Mouse (Mus musculus): ENCODE measurements at regions not wholly inside any gene's neighbourhood (a gene's known extent, or its start where the extent isn't known, plus 50 kb on each side); places are given as distances from the start of the nearest gene placed in this dataset.
"Not testable (repeated sequence)": the region's sequence is repeated elsewhere in the genome, so short reads cannot be mapped to it uniquely, and the experiment has no call there.

GRCm38 (mm10) chr3:147683730-147684129 is 831.6 kb downstream of the Ttll7 start:
- TF ChIP-seq CTCF (IDR thresholded peaks at IDR 0.05; ENCODE audit: borderline replicate concordance, insufficient read depth, low read depth, low read length) (no peak), POLR2A (IDR thresholded peaks at IDR 0.05; ENCODE audit: borderline replicate concordance, insufficient read depth, low read length) (no peak)
- H3K4me3 ChIP-seq (replicated peaks; ENCODE audit: insufficient read depth, low read depth, low read length), result no peak overlapping the region
- no peak for DNase-seq
- H3K27me3 ChIP-seq (ENCODE audit: control insufficient read depth, insufficient read depth, low read length), result no peaks in the 10 kb centered on the region
- H3K4me1 ChIP-seq (ENCODE audit: control insufficient read depth, insufficient read depth, low read length), result no peaks in the 10 kb centered on the region
- H3K27ac ChIP-seq (ENCODE audit: insufficient read depth, low read length), result no peak overlapping the region
- WGBS, result 95% methylated on average over 2 of the region's 2 CpGs

DNA sequence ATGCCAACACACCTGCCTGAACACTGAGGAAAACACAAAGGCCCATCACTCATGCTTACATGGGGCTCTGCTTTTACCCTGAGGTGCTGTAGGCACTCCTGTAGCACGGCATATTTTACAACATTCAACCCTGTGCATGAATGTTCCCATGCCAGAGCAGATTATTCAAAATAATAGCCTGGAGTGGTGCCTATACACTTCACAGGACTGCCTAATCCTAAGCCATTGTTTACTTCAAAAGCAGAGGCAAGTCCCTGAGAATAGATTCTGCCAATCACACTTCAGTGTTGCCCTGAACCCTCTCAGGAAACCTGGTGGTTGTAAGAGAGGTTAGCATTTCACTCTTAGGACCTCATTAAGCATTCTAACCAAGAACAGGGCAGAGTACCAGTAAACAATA is 828.1 kb downstream of the Ttll7 start:
- H3K27me3 ChIP-seq (ENCODE audit: control insufficient read depth, insufficient read depth, low read length), result no peaks in the 10 kb centered on the region
- no peak overlapping the region for H3K4me3 ChIP-seq (replicated peaks; ENCODE audit: insufficient read depth, low read depth, low read length)
- TF ChIP-seq POLR2A (IDR thresholded peaks at IDR 0.05; ENCODE audit: borderline replicate concordance, insufficient read depth, low read length), result no peak
- H3K27ac ChIP-seq (ENCODE audit: insufficient read depth, low read length), result no peak overlapping the region
- no peak for DNase-seq
- WGBS, result 20% methylated on average over 1 of the region's 1 CpGs
- H3K4me1 ChIP-seq (ENCODE audit: control insufficient read depth, insufficient read depth, low read length), result no peaks in the 10 kb centered on the region

- TF ChIP-seq CTCF (IDR thresholded peaks at IDR 0.05; ENCODE audit: borderline replicate concordance, insufficient read depth, low read depth, low read length) (no peak), POLR2A (IDR thresholded peaks at IDR 0.05; ENCODE audit: borderline replicate concordance, insufficient read depth, low read length) (no peak)
- 84% methylated on average over 3 of the region's 3 CpGs for WGBS
Measured at GRCm38 (mm10) chr3:147662572-147662971, 810.4 kb downstream of the Ttll7 start.

DNA sequence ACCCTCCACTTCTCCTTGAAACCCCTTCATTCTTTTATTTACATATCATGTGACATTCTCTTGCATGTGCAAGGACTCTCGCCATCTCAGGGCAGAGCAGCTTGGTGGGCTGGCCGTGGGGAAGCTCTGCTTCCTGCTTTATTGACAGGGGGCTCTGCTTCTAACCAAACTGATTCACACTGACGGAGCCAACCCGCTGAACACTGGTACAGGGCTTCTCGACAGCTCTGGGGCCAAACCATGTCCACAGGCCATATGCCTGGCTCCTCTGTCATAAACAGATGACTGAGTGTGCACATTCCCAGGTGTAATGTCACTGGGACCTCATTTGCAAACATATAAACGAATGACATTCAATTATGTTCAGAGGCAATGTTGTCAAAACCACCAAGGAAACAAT is 800.7 kb downstream of the Ttll7 start:
- H3K27ac ChIP-seq (ENCODE audit: insufficient read depth, low read length), result no peak overlapping the region
- H3K27me3 ChIP-seq (ENCODE audit: control insufficient read depth, insufficient read depth, low read length), result no peaks in the 10 kb centered on the region
- TF ChIP-seq CTCF (IDR thresholded peaks at IDR 0.05; ENCODE audit: borderline replicate concordance, insufficient read depth, low read depth, low read length) (no peak), POLR2A (IDR thresholded peaks at IDR 0.05; ENCODE audit: borderline replicate concordance, insufficient read depth, low read length) (no peak)
- whole genome bisulfite sequencing, result 15% methylated on average over 6 of the region's 6 CpGs
- H3K4me3 ChIP-seq (replicated peaks; ENCODE audit: insufficient read depth, low read depth, low read length), result no peak overlapping the region
- H3K4me1 ChIP-seq (ENCODE audit: control insufficient read depth, insufficient read depth, low read length), result no peaks in the 10 kb centered on the region
- DNase-seq, result no peak

More at GRCm38 (mm10) chr3:147662572-147662971, 810.4 kb downstream of the Ttll7 start:
- Histone ChIP-seq H3K27me3 (ENCODE audit: control insufficient read depth, insufficient read depth, low read length) (no peaks in the 10 kb centered on the region), H3K27ac (ENCODE audit: insufficient read depth, low read length) (no peak overlapping the region), H3K4me3 (replicated peaks; ENCODE audit: insufficient read depth, low read depth, low read length) (no peak overlapping the region), H3K4me1 (ENCODE audit: control insufficient read depth, insufficient read depth, low read length) (no peaks in the 10 kb centered on the region)
- no peak for DNase-seq

DNA sequence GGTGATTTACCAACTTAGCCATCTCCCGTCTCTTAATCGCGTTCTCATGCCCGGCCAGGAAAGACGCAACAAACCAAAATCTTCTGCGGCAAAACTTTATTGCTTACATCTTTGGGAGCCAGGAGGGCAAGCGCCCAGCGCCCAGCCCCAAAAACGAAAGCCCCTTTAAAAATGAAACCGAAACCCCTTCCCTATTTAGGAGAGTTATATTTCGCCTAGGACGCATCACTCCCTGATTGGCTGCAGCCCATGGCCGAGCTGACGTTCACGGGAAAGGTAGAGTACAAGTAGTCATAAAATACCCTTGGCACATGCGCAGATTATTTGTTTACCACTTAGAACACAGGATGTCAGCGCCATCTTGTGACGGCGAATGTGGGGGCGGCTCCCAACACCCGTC is 783.3 kb downstream of the Ttll7 start:
- H3K27ac ChIP-seq (ENCODE audit: insufficient read depth, low read length); DNase-seq; H3K4me3 ChIP-seq (replicated peaks; ENCODE audit: insufficient read depth, low read depth, low read length); H3K27me3 ChIP-seq (ENCODE audit: control insufficient read depth, insufficient read depth, low read length); H3K4me1 ChIP-seq (ENCODE audit: control insufficient read depth, insufficient read depth, low read length): not testable (repeated sequence)
- 94% methylated on average over 21 of the region's 21 CpGs for WGBS

GRCm38 (mm10) chr3:147631151-147631550 is 779.0 kb downstream of the Ttll7 start:
- Histone ChIP-seq H3K4me1 (ENCODE audit: control insufficient read depth, insufficient read depth, low read length) (no peaks in the 10 kb centered on the region), H3K4me3 (replicated peaks; ENCODE audit: insufficient read depth, low read depth, low read length) (no peak overlapping the region), H3K27me3 (ENCODE audit: control insufficient read depth, insufficient read depth, low read length) (no peaks in the 10 kb centered on the region), H3K27ac (ENCODE audit: insufficient read depth, low read length) (no peak overlapping the region)
- DNase-seq, result no peak
- WGBS, result 84% methylated on average over 3 of the region's 3 CpGs
- TF ChIP-seq CTCF (IDR thresholded peaks at IDR 0.05; ENCODE audit: borderline replicate concordance, insufficient read depth, low read depth, low read length) (no peak), POLR2A (IDR thresholded peaks at IDR 0.05; ENCODE audit: borderline replicate concordance, insufficient read depth, low read length) (no peak)

- DNase-seq, result no peak
- Histone ChIP-seq H3K4me3 (replicated peaks; ENCODE audit: insufficient read depth, low read depth, low read length) (no peak overlapping the region), H3K27me3 (ENCODE audit: control insufficient read depth, insufficient read depth, low read length) (no peaks in the 10 kb centered on the region), H3K4me1 (ENCODE audit: control insufficient read depth, insufficient read depth, low read length) (no peaks in the 10 kb centered on the region), H3K27ac (ENCODE audit: insufficient read depth, low read length) (no peak overlapping the region)
- WGBS, result 54% methylated on average over 6 of the region's 6 CpGs
- TF ChIP-seq CTCF (IDR thresholded peaks at IDR 0.05; ENCODE audit: borderline replicate concordance, insufficient read depth, low read depth, low read length), result no peak
- no peak for TF ChIP-seq POLR2A (IDR thresholded peaks at IDR 0.05; ENCODE audit: borderline replicate concordance, insufficient read depth, low read length)
Measured at GRCm38 (mm10) chr3:147583697-147584315, 731.6 kb downstream of the Ttll7 start.

DNA sequence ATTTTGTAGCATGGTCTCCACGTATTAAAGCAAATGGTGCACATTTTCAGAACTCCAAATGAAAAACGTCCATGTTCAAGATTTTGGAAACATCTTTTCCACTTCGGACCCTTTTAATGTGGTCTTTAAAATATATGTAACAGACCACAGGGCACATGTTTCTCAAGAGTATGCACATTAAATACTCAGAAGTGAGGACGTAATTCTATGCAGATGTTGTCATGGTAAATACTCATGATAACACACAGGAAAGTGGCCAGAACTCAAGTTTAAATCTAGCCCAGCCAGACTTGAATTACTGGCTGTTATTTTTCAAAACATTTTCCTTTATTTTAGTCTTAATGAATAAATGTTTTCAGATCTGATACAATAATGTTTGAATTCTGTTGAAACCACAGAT is 719.7 kb downstream of the Ttll7 start:
- Histone ChIP-seq H3K4me3 (replicated peaks; ENCODE audit: insufficient read depth, low read depth, low read length) (no peak overlapping the region), H3K4me1 (ENCODE audit: control insufficient read depth, insufficient read depth, low read length) (no peaks in the 10 kb centered on the region), H3K27me3 (ENCODE audit: control insufficient read depth, insufficient read depth, low read length) (no peaks in the 10 kb centered on the region), H3K27ac (ENCODE audit: insufficient read depth, low read length) (no peak overlapping the region)
- 86% methylated on average over 4 of the region's 4 CpGs for WGBS
- TF ChIP-seq POLR2A (IDR thresholded peaks at IDR 0.05; ENCODE audit: borderline replicate concordance, insufficient read depth, low read length), result no peak
- no peak for TF ChIP-seq CTCF (IDR thresholded peaks at IDR 0.05; ENCODE audit: borderline replicate concordance, insufficient read depth, low read depth, low read length)
- DNase-seq, result no peak

All from cerebellum, adult 2 months (tissue).